Mouse (Mus musculus) E14TG2a.4 (cell line): ENCODE data around the gene Plpp7.

ENCODE experiments used
- CTCF ChIP-seq: conservative IDR thresholded peaks from 2 replicates; pipeline ENCODE4 v1.5.1; 2014; ENCODE audit warnings: low read length
- NANOG ChIP-seq: IDR thresholded peaks from 2 replicates; pipeline ENCODE4 v1.6.1; 2014; ENCODE audit warnings: borderline replicate concordance, low read length, mixed read lengths
- POU5F1 ChIP-seq: IDR thresholded peaks from 2 replicates; pipeline ENCODE4 v1.6.1; 2014; ENCODE audit warnings: low read length, borderline replicate concordance

GRCm38 (mm10) chr2:32154998-32155541, 59.7 kb downstream of the Plpp7 start:
- TF ChIP-seq CTCF (no peak), POU5F1 (no peak), NANOG (no peak)
